Mouse (Mus musculus) testis, adult 10 weeks (tissue): Measurements from ENCODE around the gene Gm10203. TPM values are rescaled to one million over a fixed set of nuclear protein-coding genes. Genes with fewer than 3 reads are reported as not detected.

Experiments used
- polyA plus RNA-seq: library from polyadenylated mRNA; stranded (reverse); fragments of 350-450 nt; fragmentation: Illumina TruSeq; extraction: RNeasy Lipid Tissue Mini Kit (QIAGEN cat#74804); gene quantifications from one replicate; pipeline ENCODE4 v1.2.3, GENCODE M21; 2014; ENCODE audit warnings: low read depth, low replicate concordance

The Gm10203 gene
- polyA plus RNA-seq: not detected

DNA sequence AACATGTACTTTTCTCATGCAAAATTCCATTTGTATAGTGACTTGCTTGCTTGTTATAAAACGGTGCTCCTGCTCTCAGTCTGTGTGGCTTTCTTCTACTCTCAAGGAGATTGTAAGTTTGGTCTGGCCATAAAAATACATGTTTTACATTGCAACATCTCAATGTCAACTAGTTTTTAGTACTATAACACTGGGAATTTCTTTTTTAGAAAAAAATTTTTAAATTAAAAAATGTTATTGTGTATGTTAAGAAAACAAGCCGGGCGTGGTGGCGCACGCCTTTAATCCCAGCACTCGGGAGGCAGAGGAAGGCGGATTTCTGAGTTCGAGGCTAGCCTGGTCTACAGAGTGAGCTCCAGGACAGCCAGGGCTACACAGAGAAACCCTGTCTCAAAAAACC lies at the start of gene Gm10203:
Gm10203 (plus strand) TSS at position 301 of the 400 bp plus-strand sequence.

DNA sequence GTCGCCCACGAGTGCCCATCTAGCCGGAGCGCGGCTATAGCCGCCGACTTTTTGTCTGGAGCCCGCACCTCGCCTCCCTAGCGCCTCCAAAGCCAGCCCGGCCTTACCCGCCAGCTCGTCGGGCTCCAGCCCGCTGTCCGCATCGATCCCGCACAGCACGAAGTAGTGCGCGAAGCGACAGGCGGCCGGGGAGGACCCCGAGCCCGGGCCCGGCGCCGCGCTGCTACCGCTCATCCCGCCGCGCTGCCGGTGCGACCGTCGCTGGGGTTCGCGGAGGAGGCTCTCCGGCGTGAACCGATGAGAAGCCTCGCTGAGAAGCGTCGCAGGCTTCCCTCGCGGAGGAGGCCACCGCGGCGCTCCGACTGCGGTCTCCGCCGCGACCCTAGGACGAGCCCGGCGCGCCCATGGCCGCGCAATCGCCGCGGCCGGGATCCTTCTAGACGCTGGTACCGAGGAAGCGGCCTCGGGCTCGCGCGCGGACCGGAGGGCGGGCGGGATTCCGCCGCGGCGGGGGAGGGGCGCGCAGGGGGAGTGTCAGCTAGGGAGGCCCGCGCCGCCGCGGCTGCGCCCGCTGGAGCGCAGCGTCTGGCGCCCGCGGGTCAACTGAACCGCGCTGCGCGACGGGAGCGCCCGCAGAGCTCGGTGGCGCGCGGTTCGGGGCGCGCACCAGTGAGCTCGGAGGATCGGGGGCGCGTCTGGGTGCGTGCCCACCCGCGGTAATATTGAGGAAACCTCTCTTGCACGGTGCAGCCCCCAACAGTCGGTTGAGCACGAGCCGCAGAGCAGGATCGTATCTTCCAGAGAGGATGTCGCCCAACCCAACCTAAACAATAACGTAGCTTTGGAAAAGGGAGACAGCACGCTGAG lies 28.7 kb upstream of the Gm10203 start, which contains the start of gene Dennd5b:
Dennd5b (minus strand) TSS at position 605 of the 867 bp plus-strand sequence.

DNA sequence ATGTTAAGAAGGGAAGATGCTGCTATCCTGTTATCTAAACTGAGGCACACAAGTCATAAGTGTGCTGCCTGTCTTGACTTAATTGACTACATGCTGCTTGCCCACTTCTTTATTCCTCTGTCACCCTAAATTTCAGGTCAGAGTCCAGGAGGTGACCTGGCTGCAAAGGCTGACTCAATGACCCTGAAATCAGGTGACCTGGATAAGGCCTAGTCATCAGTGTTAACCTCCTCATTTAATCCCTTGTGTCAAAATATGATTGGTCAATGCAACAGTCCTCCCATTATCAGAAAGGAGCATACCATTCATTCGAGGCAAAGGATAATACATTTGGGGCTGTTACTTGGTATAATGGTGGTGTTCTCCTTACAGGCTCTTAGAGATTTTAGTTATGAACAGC lies 9.5 kb downstream of the Gm10203 start, which contains the start of gene Etfbkmt:
Etfbkmt (plus strand) TSS at position 379 of the 400 bp plus-strand sequence.

Other genes starting within 250 kb of the Gm10203 start
- gene Caprin2, start 233.9 kb upstream of the Gm10203 start, polyA plus RNA-seq: 38.6 TPM
- gene Sinhcaf, start 183.7 kb upstream of the Gm10203 start, polyA plus RNA-seq: 16.7 TPM
- 28.1 TPM for gene Dennd5b, start 28.5 kb upstream of the Gm10203 start, polyA plus RNA-seq
- gene Etfbkmt, start 9.7 kb downstream of the Gm10203 start, polyA plus RNA-seq: 27.6 TPM
- 278 TPM for gene Amn1, start 58.5 kb downstream of the Gm10203 start, polyA plus RNA-seq
- 24.9 TPM for gene Resf1, start 179.2 kb downstream of the Gm10203 start, polyA plus RNA-seq